ENCODE assay signal across 8 mouse cellular contexts in genomic region chr15:79687646-79688267, GRCm38 (mm10). TPM values are rescaled to one million over a fixed set of nuclear protein-coding genes. Genes with fewer than 3 reads are reported as not detected.
DNase-seq lines count a peak whose midpoint lies in the region; ATAC-seq and TF ChIP-seq lines count a peak whose summit lies in the region.

Josd1 (minus strand) TSS chr15:79687919.

- peak within 1 kb of the TSS; percentile 60 for H3K4me2 ChIP-seq in forebrain, embryonic 15.5 days (replicated peaks)

- peaks cover 69% of the 10 kb centered on the region for H3K4me1 ChIP-seq in forebrain, embryonic 15.5 days
- H3K4me1 ChIP-seq in lung, adult 2 months (ENCODE audit: control insufficient read depth, insufficient read depth, low read length): peaks cover 35% of the 10 kb centered on the region

- under 1% methylated on average over 72 of the region's 72 CpGs for WGBS in forebrain, embryonic 15.5 days
- WGBS in lung, adult 2 months: under 1% methylated on average over 72 of the region's 72 CpGs

- no peaks in the 10 kb centered on the region for H3K27me3 ChIP-seq in forebrain, embryonic 15.5 days

- peak within 1 kb of the TSS; percentile 92 for H3K27ac ChIP-seq in forebrain, embryonic 15.5 days (replicated peaks)

- no peak for TF ChIP-seq CTCF in lung, adult 2 months (IDR thresholded peaks at IDR 0.05; ENCODE audit: insufficient read depth, low read length)

- intact Hi-C loops in heart, postnatal 25 days (cut with DNase I): loop anchor here (2.0 kb wide), 1 partner anchor 15 kb away; no protein-coding TSS in a partner anchor

- ATAC-seq in forebrain, embryonic 15.5 days (replicated peaks): peak; percentile 49
- peak; percentile 65 for ATAC-seq in neutrophil, adult 5-6 weeks (ENCODE audit: extremely low read depth, insufficient number of reproducible peaks, low FRiP score, poor library complexity, severe bottlenecking)

- H3K36me3 ChIP-seq in forebrain, embryonic 15.5 days: no peaks in the 10 kb centered on the region

- peak; percentile 95 for DNase-seq in ES-CJ7 (ENCODE audit: low read depth, low spot score)
- DNase-seq in cerebellum, adult 11 months: peak; percentile 98
- DNase-seq in heart, postnatal 25 days (ENCODE audit: low spot score): peak; percentile 92
- peak; percentile 92 to 96 for DNase-seq in layer of hippocampus, adult 18-20 months (ENCODE audit: low spot score in 2 of 2)
- DNase-seq in lung, adult 2 months: peak; percentile 99
- DNase-seq in thymus, adult 18-20 months: peak; percentile 91 to 93

- TF ChIP-seq POLR2A in lung, adult 2 months (IDR thresholded peaks at IDR 0.05; ENCODE audit: borderline replicate concordance, extremely low read depth, low read depth, low read length): peak; percentile 91; the same call in 1 of the 2 replicates

- peak within 1 kb of the TSS; percentile 77 for H3K4me3 ChIP-seq in forebrain, embryonic 15.5 days
- peak within 1 kb of the TSS; percentile 86 for H3K4me3 ChIP-seq in lung, adult 2 months (replicated peaks; ENCODE audit: extremely low read depth, low read depth, low read length)

- no peaks in the 10 kb centered on the region for H3K9me3 ChIP-seq in forebrain, embryonic 15.5 days

- H3K9ac ChIP-seq in forebrain, embryonic 15.5 days (replicated peaks): peak within 1 kb of the TSS; percentile 94

RNA-seq across cellular contexts. Expression of gene Josd1, which starts in this region (rescaled TPM):
- 23.3 and 26.8 TPM in 2 replicates for polyA plus RNA-seq in forebrain, embryonic 15.5 days (2015; fragmentation: Nextera tagmentation; extraction: Ambion mirVana)
- total RNA-seq in heart, postnatal 25 days (2021): 10 to 100 TPM; 23.6 to 26.4 TPM
- 10 to 100 TPM; 49.4 TPM for total RNA-seq in layer of hippocampus, adult 18-20 months (2021)
- 16.3 and 22.2 TPM in 2 replicates for polyA plus RNA-seq in lung, adult 2 months (2012; rRNA removed)
- total RNA-seq in neutrophil, adult 5-6 weeks (2017): 17.2 and 20.5 TPM in 2 replicates

Comparison
In these comparisons a context has a peak if more than half of its experiments do, and no peak if none do; other contexts are left out.
1. Peak in every context shown above with its lines: DNase-seq, ATAC-seq, H3K4me3 ChIP-seq and H3K27ac ChIP-seq.